ENCODE assay signal across 23 mouse cellular contexts in the genomic region with DNA sequence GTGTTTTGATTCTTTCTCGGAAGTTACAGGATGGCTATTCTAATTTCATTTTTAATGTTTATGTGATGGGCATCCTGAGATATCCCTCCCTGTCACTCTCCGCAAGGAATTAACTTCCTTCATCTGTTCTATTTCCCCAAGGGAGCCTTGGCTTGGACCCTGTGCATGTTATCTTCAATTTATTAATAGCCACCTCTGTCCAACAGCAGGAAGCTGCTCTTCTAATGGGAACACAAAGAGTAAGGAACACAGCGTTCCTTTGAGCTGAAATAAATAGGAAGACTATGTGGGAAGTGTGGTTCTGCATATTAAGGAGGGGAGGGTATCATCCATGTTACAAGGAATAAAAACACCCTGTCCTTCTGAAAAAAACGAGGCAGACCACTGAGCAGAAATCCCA.
DNase-seq lines count a peak whose midpoint lies in the region; ATAC-seq and TF ChIP-seq lines count a peak whose summit lies in the region.
"Had no signal": no experiment of that assay in that cellular context is flagged by ENCODE, and none has a peak within 500 bp of the region (broad histone marks: within the 10 kb centered on the region; RNA-seq: fewer than 3 reads in every experiment).

No protein-coding gene starts in this region.

- H3K4me1 ChIP-seq in heart, adult 2 months (ENCODE audit: control insufficient read depth, insufficient read depth, low read length): peaks cover 4% of the 10 kb centered on the region
- no peaks in the 10 kb centered on the region for H3K4me1 ChIP-seq in heart, embryonic 11.5 days (ENCODE audit: control insufficient read depth, insufficient read depth, low read length)
- H3K4me1 ChIP-seq in heart, embryonic 16.5 days (ENCODE audit: control insufficient read depth, insufficient read depth, low read length): peaks cover 2% of the 10 kb centered on the region; the same call in 1 of the 2 replicates
- H3K4me1 ChIP-seq: embryonic facial prominence, embryonic 12.5 days; embryonic facial prominence, embryonic 15.5 days; hindbrain, embryonic 13.5 days; intestine, embryonic 15.5 days had no signal

- no peaks in the 10 kb centered on the region for H3K36me3 ChIP-seq in heart, adult 2 months (ENCODE audit: control insufficient read depth, insufficient read depth, low read length)
- H3K36me3 ChIP-seq in heart, embryonic 11.5 days (ENCODE audit: control insufficient read depth, insufficient read depth, low read length): no peaks in the 10 kb centered on the region
- H3K36me3 ChIP-seq in heart, embryonic 16.5 days (ENCODE audit: control insufficient read depth, insufficient read depth): no peaks in the 10 kb centered on the region
- H3K36me3 ChIP-seq: embryonic facial prominence, embryonic 12.5 days; embryonic facial prominence, embryonic 15.5 days; forebrain, embryonic 15.5 days; hindbrain, embryonic 10.5 days; hindbrain, embryonic 13.5 days; intestine, embryonic 15.5 days had no signal

- TF ChIP-seq CTCF in heart, adult 2 months (IDR thresholded peaks at IDR 0.05): no peak

- ATAC-seq in heart, embryonic 11.5 days (replicated peaks; ENCODE audit: insufficient number of reproducible peaks, low FRiP score, low TSS enrichment): no peak
- ATAC-seq in heart, embryonic 16.5 days (replicated peaks; ENCODE audit: extremely low read depth, insufficient read depth, low FRiP score): no peak
- ATAC-seq: CD4-positive, CD25-positive, alpha-beta regulatory T cell, adult 4 months; forebrain, embryonic 15.5 days; hindbrain, embryonic 16.5 days; intestine, embryonic 15.5 days had no signal

- 24% methylated on average over 4 of the region's 4 CpGs for WGBS in heart, adult 2 months
- WGBS in heart, embryonic 11.5 days (ENCODE audit: insufficient replicate concordance): 65% methylated on average over 4 of the region's 4 CpGs
- WGBS in heart, embryonic 16.5 days: 63% methylated on average over 4 of the region's 4 CpGs

- peak in 1 of 2 experiments; percentile 10 for DNase-seq in heart, adult 2 months
- DNase-seq in heart, postnatal 4 days: no peak
- DNase-seq in testis, postnatal 14 days (ENCODE audit: low spot score): peak; percentile 11
- DNase-seq in testis, postnatal 10 days (ENCODE audit: low spot score): no peak
- DNase-seq: adrenal gland, adult 2 months; adrenal gland, postnatal 14 days; cerebellum, adult 11 months; cerebellum, adult 2 months; cerebellum, adult 9-11 months; cerebellum, postnatal 25 days; gastrocnemius, postnatal 25 days; kidney, adult 11 months; kidney, adult 8-10 months had no signal

- H3K4me2 ChIP-seq in heart, embryonic 11.5 days: no peak overlapping the region
- H3K4me2 ChIP-seq in heart, embryonic 16.5 days (ENCODE audit: low read depth, low read length): no peak overlapping the region
- H3K4me2 ChIP-seq: embryonic facial prominence, embryonic 12.5 days; embryonic facial prominence, embryonic 15.5 days; forebrain, embryonic 15.5 days; hindbrain, embryonic 13.5 days; intestine, embryonic 15.5 days had no signal

- H3K79me2 ChIP-seq in heart, adult 2 months (replicated peaks; ENCODE audit: control insufficient read depth, insufficient read depth, low read length): no peaks in the 10 kb centered on the region

- H3K4me3 ChIP-seq in heart, adult 2 months: no peak overlapping the region
- H3K4me3 ChIP-seq in heart, embryonic 11.5 days (ENCODE audit: low read depth, low read length): no peak overlapping the region
- H3K4me3 ChIP-seq in heart, embryonic 16.5 days (ENCODE audit: low read length): no peak overlapping the region
- H3K4me3 ChIP-seq: embryonic facial prominence, embryonic 12.5 days; embryonic facial prominence, embryonic 15.5 days; forebrain, embryonic 15.5 days; hindbrain, embryonic 10.5 days; hindbrain, embryonic 13.5 days; intestine, embryonic 15.5 days had no signal

- no peaks in the 10 kb centered on the region for H3K27me3 ChIP-seq in heart, adult 2 months (ENCODE audit: control insufficient read depth, insufficient read depth, low read length)
- no peaks in the 10 kb centered on the region for H3K27me3 ChIP-seq in heart, embryonic 11.5 days (ENCODE audit: control insufficient read depth, insufficient read depth, low read length)
- no peaks in the 10 kb centered on the region for H3K27me3 ChIP-seq in heart, embryonic 16.5 days (ENCODE audit: control insufficient read depth, insufficient read depth, low read length)
- H3K27me3 ChIP-seq: embryonic facial prominence, embryonic 12.5 days; embryonic facial prominence, embryonic 15.5 days; forebrain, embryonic 15.5 days; hindbrain, embryonic 13.5 days; intestine, embryonic 15.5 days had no signal

- intact Hi-C loops in heart, adult 2 months (cut with DNase I): no loop called here

- no peak overlapping the region for H3K9ac ChIP-seq in heart, adult 2 months (ENCODE audit: low read depth, low read length)
- no peak overlapping the region for H3K9ac ChIP-seq in heart, embryonic 11.5 days (ENCODE audit: low read depth, low read length)
- no peak overlapping the region for H3K9ac ChIP-seq in heart, embryonic 16.5 days (ENCODE audit: low read length)
- H3K9ac ChIP-seq: embryonic facial prominence, embryonic 12.5 days; embryonic facial prominence, embryonic 15.5 days; forebrain, embryonic 15.5 days; hindbrain, embryonic 13.5 days; intestine, embryonic 15.5 days had no signal

- H3K27ac ChIP-seq in heart, adult 2 months: peak overlapping the region; percentile 18; the same call in 1 of the 2 replicates
- no peak overlapping the region for H3K27ac ChIP-seq in heart, embryonic 11.5 days (ENCODE audit: low read depth, low read length)
- H3K27ac ChIP-seq in heart, embryonic 16.5 days (ENCODE audit: low read length): peak overlapping the region; percentile 7; the same call in 1 of the 2 replicates
- H3K27ac ChIP-seq: embryonic facial prominence, embryonic 12.5 days; embryonic facial prominence, embryonic 15.5 days; forebrain, embryonic 15.5 days; hindbrain, embryonic 10.5 days; hindbrain, embryonic 13.5 days; intestine, embryonic 15.5 days had no signal

- TF ChIP-seq POLR2A in heart, adult 2 months (IDR thresholded peaks at IDR 0.05; ENCODE audit: insufficient read depth, low read depth, low read length): no peak

- TF ChIP-seq EP300 in heart, adult 2 months (IDR thresholded peaks at IDR 0.05; ENCODE audit: insufficient read depth, low read depth, low read length): no peak

- H3K9me3 ChIP-seq in heart, embryonic 11.5 days (replicated peaks; ENCODE audit: control insufficient read depth, low read length): no peaks in the 10 kb centered on the region
- H3K9me3 ChIP-seq in heart, embryonic 16.5 days (replicated peaks; ENCODE audit: control insufficient read depth, low read length): 0 out of 2 replicates have a peak, but pooled peaks cover 2% of the 10 kb centered on the region
- H3K9me3 ChIP-seq: embryonic facial prominence, embryonic 12.5 days; embryonic facial prominence, embryonic 15.5 days; forebrain, embryonic 15.5 days; hindbrain, embryonic 10.5 days; hindbrain, embryonic 13.5 days; intestine, embryonic 15.5 days had no signal
